Mouse (Mus musculus) liver, postnatal 0 days (tissue): ENCODE data around the gene Rtn3.

Experiments used
- CTCF ChIP-seq: sonication (generic); IDR thresholded peaks from 2 replicates; pipeline ENCODE4 v1.5.1; 2016; ENCODE audit warnings: antibody characterized with exemption, low read depth
- EP300 ChIP-seq: IDR thresholded peaks from 2 replicates; pipeline ENCODE4 v1.6.1; 2016; ENCODE audit warnings: antibody characterized with exemption, low read depth, mild to moderate bottlenecking

- TF ChIP-seq CTCF (no peak), EP300 (no peak)
Measured at GRCm38 (mm10) chr19:7502432-7502831, 19.4 kb upstream of the Rtn3 start.
